Mouse (Mus musculus): ENCODE measurements around the gene 9230102O04Rik. TPM values are rescaled to one million over a fixed set of nuclear protein-coding genes. Genes with fewer than 3 reads are reported as not detected.

The 9230102O04Rik gene
- polyA plus RNA-seq, 1 experiment from 2014 or later: not detected

GRCm38 (mm10) chr2:9877966-9878563 lies 11.3 kb downstream of the 9230102O04Rik start:
- no peak overlapping the region; the same call in 1 of the 2 replicates for H3K9ac ChIP-seq (replicated peaks; ENCODE audit: low read depth, low read length)
- peaks cover 11% of the 10 kb centered on the region; the same call in 1 of the 2 replicates for H3K4me1 ChIP-seq (ENCODE audit: control insufficient read depth, insufficient read depth, low read length)
- H3K4me2 ChIP-seq (replicated peaks; ENCODE audit: low read depth, low read length): peak overlapping the region; percentile 97
- no peaks in the 10 kb centered on the region for H3K36me3 ChIP-seq (ENCODE audit: control insufficient read depth, insufficient read depth, low read length)
- no peak for ATAC-seq (ENCODE audit: insufficient number of reproducible peaks, insufficient read depth, low FRiP score, low read depth)
- H3K27ac ChIP-seq (ENCODE audit: low read length): no peak overlapping the region
- H3K9me3 ChIP-seq (ENCODE audit: control insufficient read depth, low read depth, low read length): no peaks in the 10 kb centered on the region
- peaks cover 33% of the 10 kb centered on the region for H3K27me3 ChIP-seq (ENCODE audit: control insufficient read depth, insufficient read depth, low read length)
- WGBS: under 1% methylated on average over 19 of the region's 19 CpGs
- H3K4me3 ChIP-seq (ENCODE audit: low read depth, low read length): peak overlapping the region; percentile 41

- peaks cover 11% of the 10 kb centered on the region; the same call in 1 of the 2 replicates for H3K4me1 ChIP-seq (ENCODE audit: control insufficient read depth, insufficient read depth, low read length)
- H3K27me3 ChIP-seq (ENCODE audit: control insufficient read depth, insufficient read depth, low read length): peaks cover 35% of the 10 kb centered on the region
- no peaks in the 10 kb centered on the region for H3K36me3 ChIP-seq (ENCODE audit: control insufficient read depth, insufficient read depth, low read length)
- ATAC-seq (ENCODE audit: insufficient number of reproducible peaks, insufficient read depth, low FRiP score, low read depth): no peak
- H3K9me3 ChIP-seq (ENCODE audit: control insufficient read depth, low read depth, low read length): no peaks in the 10 kb centered on the region
- peak overlapping the region; percentile 97 for H3K4me2 ChIP-seq (replicated peaks; ENCODE audit: low read depth, low read length)
- no peak overlapping the region; the same call in 1 of the 2 replicates for H3K27ac ChIP-seq (ENCODE audit: low read length)
- WGBS: under 1% methylated on average over 35 of the region's 35 CpGs
- H3K4me3 ChIP-seq (ENCODE audit: low read depth, low read length): peak overlapping the region; percentile 41
- no peak overlapping the region; the same call in 1 of the 2 replicates for H3K9ac ChIP-seq (replicated peaks; ENCODE audit: low read depth, low read length)
Measured at GRCm38 (mm10) chr2:9877326-9877690, 12.0 kb downstream of the 9230102O04Rik start.

GRCm38 (mm10) chr2:9876621-9877325 lies 12.6 kb downstream of the 9230102O04Rik start:
- Histone ChIP-seq H3K27me3 (ENCODE audit: control insufficient read depth, insufficient read depth, low read length) (peaks cover 35% of the 10 kb centered on the region), H3K36me3 (ENCODE audit: control insufficient read depth, insufficient read depth, low read length) (no peaks in the 10 kb centered on the region), H3K9me3 (ENCODE audit: control insufficient read depth, low read depth, low read length) (no peaks in the 10 kb centered on the region), H3K4me2 (replicated peaks; ENCODE audit: low read depth, low read length) (peak overlapping the region; percentile 97), H3K4me3 (ENCODE audit: low read depth, low read length) (peak overlapping the region; percentile 41), H3K9ac (replicated peaks; ENCODE audit: low read depth, low read length) (no peak overlapping the region; the same call in 1 of the 2 replicates), H3K27ac (ENCODE audit: low read length) (no peak overlapping the region), H3K4me1 (ENCODE audit: control insufficient read depth, insufficient read depth, low read length) (peaks cover 11% of the 10 kb centered on the region; the same call in 1 of the 2 replicates)
- ATAC-seq (ENCODE audit: insufficient number of reproducible peaks, insufficient read depth, low FRiP score, low read depth): no peak
- WGBS: 7% methylated on average over 31 of the region's 31 CpGs

- Histone ChIP-seq H3K9ac (replicated peaks; ENCODE audit: low read depth, low read length) (no peak overlapping the region), H3K27me3 (ENCODE audit: control insufficient read depth, insufficient read depth, low read length) (peaks cover 33% of the 10 kb centered on the region)
- 34% methylated on average over 12 of the region's 12 CpGs for WGBS
Measured at GRCm38 (mm10) chr2:9875676-9876357, 13.5 kb downstream of the 9230102O04Rik start.

GRCm38 (mm10) chr2:9875220-9875619 lies 14.1 kb downstream of the 9230102O04Rik start:
- Histone ChIP-seq H3K36me3 (ENCODE audit: control insufficient read depth, insufficient read depth, low read length) (no peaks in the 10 kb centered on the region), H3K4me2 (replicated peaks; ENCODE audit: low read depth, low read length) (no peak overlapping the region), H3K9ac (replicated peaks; ENCODE audit: low read depth, low read length) (no peak overlapping the region), H3K9me3 (ENCODE audit: control insufficient read depth, low read depth, low read length) (no peaks in the 10 kb centered on the region), H3K4me1 (ENCODE audit: control insufficient read depth, insufficient read depth, low read length) (peaks cover 4% of the 10 kb centered on the region; the same call in 1 of the 2 replicates), H3K4me3 (ENCODE audit: low read depth, low read length) (no peak overlapping the region), H3K27me3 (ENCODE audit: control insufficient read depth, insufficient read depth, low read length) (peaks cover 34% of the 10 kb centered on the region), H3K27ac (ENCODE audit: low read length) (no peak overlapping the region)
- 10% methylated on average over 4 of the region's 4 CpGs for WGBS
- ATAC-seq (ENCODE audit: insufficient number of reproducible peaks, insufficient read depth, low FRiP score, low read depth): no peak

More at GRCm38 (mm10) chr2:9875676-9876357, 13.5 kb downstream of the 9230102O04Rik start:
- H3K36me3 ChIP-seq (ENCODE audit: control insufficient read depth, insufficient read depth, low read length): no peaks in the 10 kb centered on the region
- no peaks in the 10 kb centered on the region for H3K9me3 ChIP-seq (ENCODE audit: control insufficient read depth, low read depth, low read length)
- no peak for ATAC-seq (ENCODE audit: insufficient number of reproducible peaks, insufficient read depth, low FRiP score, low read depth)
- no peak overlapping the region for H3K27ac ChIP-seq (ENCODE audit: low read length)
- peaks cover 5% of the 10 kb centered on the region; the same call in 1 of the 2 replicates for H3K4me1 ChIP-seq (ENCODE audit: control insufficient read depth, insufficient read depth, low read length)
- H3K4me2 ChIP-seq (replicated peaks; ENCODE audit: low read depth, low read length): peak overlapping the region; percentile 97; the same call in 1 of the 2 replicates
- H3K4me3 ChIP-seq (ENCODE audit: low read depth, low read length): no peak overlapping the region

GRCm38 (mm10) chr2:9874467-9875219 lies 14.7 kb downstream of the 9230102O04Rik start:
- ATAC-seq (ENCODE audit: insufficient number of reproducible peaks, insufficient read depth, low FRiP score, low read depth): no peak
- H3K36me3 ChIP-seq (ENCODE audit: control insufficient read depth, insufficient read depth, low read length): no peaks in the 10 kb centered on the region
- peaks cover 34% of the 10 kb centered on the region for H3K27me3 ChIP-seq (ENCODE audit: control insufficient read depth, insufficient read depth, low read length)
- H3K9me3 ChIP-seq (ENCODE audit: control insufficient read depth, low read depth, low read length): no peaks in the 10 kb centered on the region
- no peak overlapping the region for H3K4me2 ChIP-seq (replicated peaks; ENCODE audit: low read depth, low read length)
- H3K27ac ChIP-seq (ENCODE audit: low read length): no peak overlapping the region
- H3K9ac ChIP-seq (replicated peaks; ENCODE audit: low read depth, low read length): no peak overlapping the region
- WGBS: 14% methylated on average over 33 of the region's 39 CpGs
- H3K4me3 ChIP-seq (ENCODE audit: low read depth, low read length): no peak overlapping the region
- peaks cover 4% of the 10 kb centered on the region; the same call in 1 of the 2 replicates for H3K4me1 ChIP-seq (ENCODE audit: control insufficient read depth, insufficient read depth, low read length)

- Histone ChIP-seq H3K27ac (ENCODE audit: low read length) (no peak overlapping the region), H3K27me3 (ENCODE audit: control insufficient read depth, insufficient read depth, low read length) (peaks cover 34% of the 10 kb centered on the region), H3K9ac (replicated peaks; ENCODE audit: low read depth, low read length) (no peak overlapping the region), H3K4me1 (ENCODE audit: control insufficient read depth, insufficient read depth, low read length) (peaks cover 4% of the 10 kb centered on the region; the same call in 1 of the 2 replicates), H3K9me3 (ENCODE audit: control insufficient read depth, low read depth, low read length) (no peaks in the 10 kb centered on the region), H3K4me3 (ENCODE audit: low read depth, low read length) (no peak overlapping the region), H3K4me2 (replicated peaks; ENCODE audit: low read depth, low read length) (no peak overlapping the region), H3K36me3 (ENCODE audit: control insufficient read depth, insufficient read depth, low read length) (no peaks in the 10 kb centered on the region)
- 31% methylated on average over 2 of the region's 2 CpGs for WGBS
- no peak for ATAC-seq (ENCODE audit: insufficient number of reproducible peaks, insufficient read depth, low FRiP score, low read depth)
Measured at GRCm38 (mm10) chr2:9873757-9874156, 15.6 kb downstream of the 9230102O04Rik start.

GRCm38 (mm10) chr2:9872682-9873081 lies 16.7 kb downstream of the 9230102O04Rik start:
- Histone ChIP-seq H3K36me3 (ENCODE audit: control insufficient read depth, insufficient read depth, low read length) (no peaks in the 10 kb centered on the region), H3K4me1 (ENCODE audit: control insufficient read depth, insufficient read depth, low read length) (peaks cover 4% of the 10 kb centered on the region; the same call in 1 of the 2 replicates), H3K4me2 (replicated peaks; ENCODE audit: low read depth, low read length) (no peak overlapping the region), H3K27me3 (ENCODE audit: control insufficient read depth, insufficient read depth, low read length) (peaks cover 34% of the 10 kb centered on the region), H3K9me3 (ENCODE audit: control insufficient read depth, low read depth, low read length) (no peaks in the 10 kb centered on the region), H3K9ac (replicated peaks; ENCODE audit: low read depth, low read length) (no peak overlapping the region), H3K27ac (ENCODE audit: low read length) (no peak overlapping the region), H3K4me3 (ENCODE audit: low read depth, low read length) (no peak overlapping the region)
- no peak for ATAC-seq (ENCODE audit: insufficient number of reproducible peaks, insufficient read depth, low FRiP score, low read depth)
- 16% methylated on average over 12 of the region's 12 CpGs for WGBS
